Mouse (Mus musculus): ENCODE data around the gene Lingo1. TPM values are rescaled to one million over a fixed set of nuclear protein-coding genes. Genes with fewer than 3 reads are reported as not detected.

Gene Lingo1
- total and polyA plus RNA-seq, 2 experiments: under 0.01 to 0.27 TPM

- no peak overlapping the region for H3K4me3 ChIP-seq (ENCODE audit: insufficient read depth, low read depth, low read length)
- no peak for DNase-seq (ENCODE audit: extremely low read depth, low read depth, low spot score)
- no peaks in the 10 kb centered on the region for H3K4me1 ChIP-seq (ENCODE audit: control insufficient read depth, insufficient read depth, low read length)
- H3K36me3 ChIP-seq (ENCODE audit: control insufficient read depth, insufficient read depth, low read length): no peaks in the 10 kb centered on the region
- no peak overlapping the region for H3K27ac ChIP-seq (replicated peaks; ENCODE audit: insufficient read depth, low read depth, low read length)
- no peaks in the 10 kb centered on the region for H3K79me2 ChIP-seq (ENCODE audit: control insufficient read depth, insufficient read depth, low read length)
- TF ChIP-seq CTCF (IDR thresholded peaks at IDR 0.05; ENCODE audit: low read depth, low read length): no peak
- no peak for TF ChIP-seq POLR2A (IDR thresholded peaks at IDR 0.05; ENCODE audit: extremely low read depth, insufficient read depth, low read length)
- H3K27me3 ChIP-seq (ENCODE audit: control insufficient read depth, insufficient read depth, low read length): no peaks in the 10 kb centered on the region
- no peak overlapping the region for H3K9ac ChIP-seq (ENCODE audit: low read depth, low read length)
- WGBS: 81% methylated on average over 3 of the region's 3 CpGs
Measured at GRCm38 (mm10) chr9:56661217-56661840, 134.9 kb downstream of the Lingo1 start.

- Histone ChIP-seq H3K27me3 (ENCODE audit: control insufficient read depth, insufficient read depth, low read length) (no peaks in the 10 kb centered on the region), H3K79me2 (ENCODE audit: control insufficient read depth, insufficient read depth, low read length) (no peaks in the 10 kb centered on the region), H3K4me1 (ENCODE audit: control insufficient read depth, insufficient read depth, low read length) (no peaks in the 10 kb centered on the region), H3K9ac (ENCODE audit: low read depth, low read length) (no peak overlapping the region), H3K27ac (replicated peaks; ENCODE audit: insufficient read depth, low read depth, low read length) (no peak overlapping the region), H3K4me3 (ENCODE audit: insufficient read depth, low read depth, low read length) (no peak overlapping the region), H3K36me3 (ENCODE audit: control insufficient read depth, insufficient read depth, low read length) (no peaks in the 10 kb centered on the region)
- 82% methylated on average over 4 of the region's 4 CpGs for WGBS
- TF ChIP-seq CTCF (IDR thresholded peaks at IDR 0.05; ENCODE audit: low read depth, low read length): no peak
- DNase-seq (ENCODE audit: extremely low read depth, low read depth, low spot score): no peak
Measured at GRCm38 (mm10) chr9:56658580-56658979, 137.7 kb downstream of the Lingo1 start.

GRCm38 (mm10) chr9:56657996-56658398, 138.3 kb downstream of the Lingo1 start:
- Histone ChIP-seq H3K79me2 (ENCODE audit: control insufficient read depth, insufficient read depth, low read length) (no peaks in the 10 kb centered on the region), H3K27ac (replicated peaks; ENCODE audit: insufficient read depth, low read depth, low read length) (no peak overlapping the region), H3K9ac (ENCODE audit: low read depth, low read length) (no peak overlapping the region), H3K4me3 (ENCODE audit: insufficient read depth, low read depth, low read length) (no peak overlapping the region), H3K4me1 (ENCODE audit: control insufficient read depth, insufficient read depth, low read length) (no peaks in the 10 kb centered on the region), H3K27me3 (ENCODE audit: control insufficient read depth, insufficient read depth, low read length) (no peaks in the 10 kb centered on the region), H3K36me3 (ENCODE audit: control insufficient read depth, insufficient read depth, low read length) (no peaks in the 10 kb centered on the region)
- TF ChIP-seq POLR2A (IDR thresholded peaks at IDR 0.05; ENCODE audit: extremely low read depth, insufficient read depth, low read length) (no peak), CTCF (IDR thresholded peaks at IDR 0.05; ENCODE audit: low read depth, low read length) (no peak)
- no peak for DNase-seq (ENCODE audit: extremely low read depth, low read depth, low spot score)
- 82% methylated on average over 6 of the region's 6 CpGs for WGBS

GRCm38 (mm10) chr9:56656766-56657542, 139.3 kb downstream of the Lingo1 start:
- H3K79me2 ChIP-seq (ENCODE audit: control insufficient read depth, insufficient read depth, low read length): no peaks in the 10 kb centered on the region
- TF ChIP-seq POLR2A (IDR thresholded peaks at IDR 0.05; ENCODE audit: extremely low read depth, insufficient read depth, low read length) (no peak), CTCF (IDR thresholded peaks at IDR 0.05; ENCODE audit: low read depth, low read length) (no peak)
- no peaks in the 10 kb centered on the region for H3K27me3 ChIP-seq (ENCODE audit: control insufficient read depth, insufficient read depth, low read length)
- no peaks in the 10 kb centered on the region for H3K36me3 ChIP-seq (ENCODE audit: control insufficient read depth, insufficient read depth, low read length)
- DNase-seq (ENCODE audit: extremely low read depth, low read depth, low spot score): no peak
- H3K4me1 ChIP-seq (ENCODE audit: control insufficient read depth, insufficient read depth, low read length): no peaks in the 10 kb centered on the region
- no peak overlapping the region for H3K4me3 ChIP-seq (ENCODE audit: insufficient read depth, low read depth, low read length)
- H3K9ac ChIP-seq (ENCODE audit: low read depth, low read length): no peak overlapping the region
- no peak overlapping the region for H3K27ac ChIP-seq (replicated peaks; ENCODE audit: insufficient read depth, low read depth, low read length)
- WGBS: 57% methylated on average over 16 of the region's 16 CpGs

- H3K36me3 ChIP-seq (ENCODE audit: control insufficient read depth, insufficient read depth, low read length): no peaks in the 10 kb centered on the region
- no peaks in the 10 kb centered on the region for H3K79me2 ChIP-seq (ENCODE audit: control insufficient read depth, insufficient read depth, low read length)
- no peak overlapping the region for H3K27ac ChIP-seq (replicated peaks; ENCODE audit: insufficient read depth, low read depth, low read length)
- WGBS: 78% methylated on average over 6 of the region's 6 CpGs
- no peaks in the 10 kb centered on the region for H3K27me3 ChIP-seq (ENCODE audit: control insufficient read depth, insufficient read depth, low read length)
- H3K9ac ChIP-seq (ENCODE audit: low read depth, low read length): no peak overlapping the region
- H3K4me1 ChIP-seq (ENCODE audit: control insufficient read depth, insufficient read depth, low read length): no peaks in the 10 kb centered on the region
- H3K4me3 ChIP-seq (ENCODE audit: insufficient read depth, low read depth, low read length): no peak overlapping the region
- no peak for DNase-seq (ENCODE audit: extremely low read depth, low read depth, low spot score)
- no peak for TF ChIP-seq CTCF (IDR thresholded peaks at IDR 0.05; ENCODE audit: low read depth, low read length)
- TF ChIP-seq POLR2A (IDR thresholded peaks at IDR 0.05; ENCODE audit: extremely low read depth, insufficient read depth, low read length): no peak
Measured at GRCm38 (mm10) chr9:56655167-56655566, 141.1 kb downstream of the Lingo1 start.

- no peak overlapping the region for H3K27ac ChIP-seq (replicated peaks; ENCODE audit: insufficient read depth, low read depth, low read length)
- no peaks in the 10 kb centered on the region for H3K79me2 ChIP-seq (ENCODE audit: control insufficient read depth, insufficient read depth, low read length)
- no peak for DNase-seq (ENCODE audit: extremely low read depth, low read depth, low spot score)
- no peak overlapping the region for H3K4me3 ChIP-seq (ENCODE audit: insufficient read depth, low read depth, low read length)
- no peaks in the 10 kb centered on the region for H3K4me1 ChIP-seq (ENCODE audit: control insufficient read depth, insufficient read depth, low read length)
- no peaks in the 10 kb centered on the region for H3K27me3 ChIP-seq (ENCODE audit: control insufficient read depth, insufficient read depth, low read length)
- no peaks in the 10 kb centered on the region for H3K36me3 ChIP-seq (ENCODE audit: control insufficient read depth, insufficient read depth, low read length)
- TF ChIP-seq CTCF (IDR thresholded peaks at IDR 0.05; ENCODE audit: low read depth, low read length) (no peak), POLR2A (IDR thresholded peaks at IDR 0.05; ENCODE audit: extremely low read depth, insufficient read depth, low read length) (no peak)
- no peak overlapping the region for H3K9ac ChIP-seq (ENCODE audit: low read depth, low read length)
- WGBS: 71% methylated on average over 7 of the region's 7 CpGs
Measured at GRCm38 (mm10) chr9:56652551-56652950, 143.7 kb downstream of the Lingo1 start.

Data from liver, adult 2 months (tissue).